Mouse (Mus musculus) kidney, adult 2 months (tissue): Measurements from ENCODE around the gene Ilkap. TPM values are rescaled to one million over a fixed set of nuclear protein-coding genes. Genes with fewer than 3 reads are reported as not detected.

Experiments
- DNase-seq: peaks from one replicate; pipeline ENCODE4 v3.0.0; 2021
- H3K27ac ChIP-seq: fragments of 200-500 bp; 2 replicates; pipeline ENCODE4 v1.5.1; 2012; ENCODE audit warnings: low read depth, low read length, control low read depth, inconsistent platforms; ENCODE audit not compliant: insufficient read depth
- H3K27me3 ChIP-seq: fragments of 200-500 bp; replicated peaks from 2 replicates; pipeline ENCODE4 v1.6.1; 2012; ENCODE audit warnings: mild to moderate bottlenecking, moderate library complexity, low read length, inconsistent platforms; ENCODE audit not compliant: control insufficient read depth, insufficient read depth
- H3K36me3 ChIP-seq: fragments of 200-500 bp; 2 replicates; pipeline ENCODE4 v1.6.1; 2012; ENCODE audit warnings: mild to moderate bottlenecking, moderate library complexity, low read length, inconsistent platforms; ENCODE audit not compliant: control insufficient read depth, insufficient read depth
- H3K4me1 ChIP-seq: fragments of 200-500 bp; 2 replicates; pipeline ENCODE4 v1.6.1; 2011; ENCODE audit warnings: low read length; ENCODE audit not compliant: control insufficient read depth, insufficient read depth
- H3K4me3 ChIP-seq: fragments of 200-500 bp; 2 replicates; pipeline ENCODE4 v1.5.1; 2011; ENCODE audit warnings: mild to moderate bottlenecking, low read depth, low read length, control low read depth; ENCODE audit not compliant: insufficient read depth
- CTCF ChIP-seq: fragments of 200-500 bp; conservative IDR thresholded peaks from 2 replicates; pipeline ENCODE4 v1.5.1; 2011; ENCODE audit warnings: low read depth, mild to moderate bottlenecking, control low read depth, low read length, moderate library complexity, mixed read lengths; ENCODE audit not compliant: insufficient read depth, insufficient read length
- POLR2A ChIP-seq: fragments of 200-500 bp; IDR thresholded peaks from one replicate; pipeline ENCODE4 v1.6.1; 2011; ENCODE audit warnings: low read depth, low read length, control low read depth
- WGBS: fragments of 180-500 bp; shearing (Covaris S2); methylation state at CpG from one replicate; pipeline ENCODE4 v1.1.7; 2018; 5-methylcytosine and 5-hydroxymethylcytosine counted together
- polyA plus RNA-seq: library from polyadenylated mRNA; depleted of rRNA; stranded (reverse); fragments of >200 nt; gene quantifications from 2 replicates; pipeline ENCODE4 v1.2.3, GENCODE M21; 2012

Gene Ilkap
- polyA plus RNA-seq, 1 experiment, result 47.9 TPM

DNA sequence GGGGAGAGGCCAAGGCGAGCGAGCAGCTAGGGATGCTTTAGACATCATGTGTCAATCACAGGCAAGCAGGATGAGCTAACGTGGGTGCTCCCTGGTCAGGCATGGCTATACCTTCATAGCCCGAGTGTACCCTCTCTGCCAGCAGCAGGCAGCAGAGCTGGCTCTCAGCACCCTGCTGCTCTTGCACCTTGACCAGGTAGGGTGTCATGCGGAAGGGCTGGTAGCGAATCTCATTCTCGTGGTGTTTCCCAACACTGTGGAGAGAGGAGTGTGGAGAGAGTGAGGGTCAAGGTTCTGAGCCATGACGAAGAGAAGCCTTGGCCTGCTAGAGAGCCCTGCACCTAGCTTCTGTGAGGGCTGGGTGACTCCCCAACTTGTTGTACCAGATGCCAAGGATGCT, 41.2 kb upstream of the Ilkap start:
- TF ChIP-seq POLR2A, result no peak
- peak; percentile 32; the same call in 1 of the 2 replicates for TF ChIP-seq CTCF
- peak; percentile 64 for DNase-seq
- 71% methylated on average over 8 of the region's 8 CpGs for WGBS
- Histone ChIP-seq H3K27ac (peak overlapping the region; percentile 13; the same call in 1 of the 2 replicates), H3K36me3 (no peaks in the 10 kb centered on the region), H3K4me1 (peaks cover 42% of the 10 kb centered on the region), H3K27me3 (no peaks in the 10 kb centered on the region), H3K4me3 (no peak overlapping the region)

DNA sequence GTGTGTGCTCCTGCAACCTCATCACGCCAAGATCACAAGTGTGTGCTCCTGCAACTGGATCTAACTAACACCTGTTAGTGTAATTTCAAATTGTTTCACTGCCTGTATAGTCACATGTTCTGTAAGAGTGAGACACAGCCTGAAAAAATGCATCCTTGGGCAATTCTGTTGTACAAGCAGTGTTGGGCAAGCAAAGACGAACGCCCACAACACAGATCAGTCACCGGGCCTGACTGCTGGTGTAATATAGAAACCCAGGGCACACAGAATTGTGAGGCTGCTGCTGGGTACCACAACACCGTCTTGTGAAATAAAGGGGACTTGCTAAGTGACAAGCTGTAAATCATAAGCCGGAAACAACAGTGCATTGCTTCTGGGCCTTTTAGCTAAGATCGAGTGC, 39.0 kb upstream of the Ilkap start:
- no peak for DNase-seq
- Histone ChIP-seq H3K27ac (peak overlapping the region; percentile 28), H3K4me3 (no peak overlapping the region), H3K27me3 (no peaks in the 10 kb centered on the region), H3K36me3 (peaks cover 2% of the 10 kb centered on the region; the same call in 1 of the 2 replicates), H3K4me1 (peaks cover 37% of the 10 kb centered on the region)
- WGBS, result 67% methylated on average over 7 of the region's 7 CpGs
- TF ChIP-seq POLR2A (no peak), CTCF (no peak)

DNA sequence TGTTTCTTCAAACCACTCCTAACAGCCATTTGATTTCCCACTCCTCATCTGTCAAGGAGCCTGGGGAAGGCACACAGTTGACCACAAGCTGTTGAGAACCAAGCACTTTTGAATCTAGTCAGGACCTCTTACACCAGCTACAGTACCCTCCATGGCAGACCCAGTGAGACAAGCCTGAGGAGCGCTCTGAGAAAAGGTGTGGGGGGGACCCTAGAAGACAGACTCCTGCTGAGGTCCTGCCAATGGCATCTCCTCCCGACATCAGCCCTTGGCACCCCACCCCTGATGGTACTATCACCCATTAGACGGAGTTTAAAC, 38.4 kb upstream of the Ilkap start:
- DNase-seq, result no peak
- peak overlapping the region; percentile 91 for H3K27ac ChIP-seq
- peaks cover 4% of the 10 kb centered on the region; the same call in 1 of the 2 replicates for H3K36me3 ChIP-seq
- WGBS, result 89% methylated on average over 3 of the region's 3 CpGs
- peaks cover 37% of the 10 kb centered on the region for H3K4me1 ChIP-seq
- no peaks in the 10 kb centered on the region for H3K27me3 ChIP-seq
- no peak overlapping the region for H3K4me3 ChIP-seq
- no peak for TF ChIP-seq CTCF
- TF ChIP-seq POLR2A, result no peak

DNA sequence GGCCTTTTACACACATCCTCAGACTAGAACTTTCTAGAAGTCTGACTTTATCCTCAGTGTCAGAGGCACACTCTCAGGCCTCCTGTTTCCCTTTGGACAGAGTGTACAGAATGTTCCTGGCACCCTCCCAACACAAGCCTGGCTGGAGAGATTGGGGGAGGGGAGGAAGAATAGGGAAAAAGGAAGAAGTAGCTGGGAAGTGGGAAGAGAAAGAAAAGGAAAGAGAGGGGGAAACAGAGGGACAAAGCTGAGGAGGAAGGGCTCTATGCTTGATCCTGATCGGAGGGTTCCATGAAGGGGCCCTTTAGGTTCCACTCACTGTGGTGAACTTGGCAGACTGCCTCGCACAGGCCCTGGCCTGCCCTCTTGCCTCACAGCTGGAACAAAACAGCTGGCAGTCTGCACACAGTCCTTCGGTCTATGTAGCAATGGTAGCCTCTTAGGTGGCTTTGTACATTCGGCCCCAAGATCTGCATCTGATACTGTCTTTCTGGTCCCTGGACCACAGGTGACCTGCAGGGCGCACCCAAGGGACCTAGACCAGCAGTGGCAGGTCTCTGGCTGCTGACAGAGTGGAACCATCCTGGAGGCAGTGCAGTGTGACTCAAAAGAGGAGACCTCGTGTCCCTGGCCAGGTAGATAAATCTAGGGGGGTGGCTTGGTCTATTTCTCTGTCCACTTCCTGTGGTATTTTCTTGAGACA, 37.9 kb upstream of the Ilkap start:
- peak overlapping the region; percentile 91 for H3K27ac ChIP-seq
- peaks cover 33% of the 10 kb centered on the region for H3K4me1 ChIP-seq
- WGBS, result 24% methylated on average over 6 of the region's 6 CpGs
- no peak for TF ChIP-seq POLR2A
- no peak for TF ChIP-seq CTCF
- DNase-seq, result peak; percentile 97
- H3K27me3 ChIP-seq, result no peaks in the 10 kb centered on the region
- peaks cover 4% of the 10 kb centered on the region; the same call in 1 of the 2 replicates for H3K36me3 ChIP-seq
- H3K4me3 ChIP-seq, result no peak overlapping the region

DNA sequence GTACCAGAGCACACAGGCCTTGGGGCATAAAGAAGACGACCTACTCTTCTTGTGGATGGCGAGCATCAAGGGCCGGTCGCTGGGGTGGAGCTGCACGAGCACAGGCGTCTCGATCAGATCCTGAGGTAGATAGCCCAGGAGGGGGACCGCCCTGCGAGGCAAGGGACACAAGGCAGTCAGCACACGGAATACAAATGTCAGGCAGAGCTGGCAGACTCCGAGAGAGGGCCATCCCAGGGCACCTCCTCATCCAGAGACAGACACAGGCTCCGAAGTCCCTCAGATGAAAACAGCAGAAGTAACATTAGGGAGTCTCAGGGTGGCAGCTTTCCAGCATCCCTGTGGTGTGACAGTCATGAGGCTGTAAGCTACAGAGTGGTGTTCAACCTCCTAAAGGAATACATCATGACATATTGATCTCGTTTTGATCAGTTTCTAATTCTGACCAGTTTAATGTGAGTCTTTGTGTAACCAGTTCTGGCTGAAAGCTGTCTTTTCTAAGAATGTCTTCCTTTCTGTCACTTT, 37.1 kb upstream of the Ilkap start:
- Histone ChIP-seq H3K27me3 (no peaks in the 10 kb centered on the region), H3K4me1 (peaks cover 33% of the 10 kb centered on the region), H3K4me3 (no peak overlapping the region), H3K27ac (peak overlapping the region; percentile 91), H3K36me3 (peaks cover 4% of the 10 kb centered on the region; the same call in 1 of the 2 replicates)
- TF ChIP-seq CTCF (no peak), POLR2A (no peak)
- 78% methylated on average over 13 of the region's 13 CpGs for WGBS
- DNase-seq, result no peak

DNA sequence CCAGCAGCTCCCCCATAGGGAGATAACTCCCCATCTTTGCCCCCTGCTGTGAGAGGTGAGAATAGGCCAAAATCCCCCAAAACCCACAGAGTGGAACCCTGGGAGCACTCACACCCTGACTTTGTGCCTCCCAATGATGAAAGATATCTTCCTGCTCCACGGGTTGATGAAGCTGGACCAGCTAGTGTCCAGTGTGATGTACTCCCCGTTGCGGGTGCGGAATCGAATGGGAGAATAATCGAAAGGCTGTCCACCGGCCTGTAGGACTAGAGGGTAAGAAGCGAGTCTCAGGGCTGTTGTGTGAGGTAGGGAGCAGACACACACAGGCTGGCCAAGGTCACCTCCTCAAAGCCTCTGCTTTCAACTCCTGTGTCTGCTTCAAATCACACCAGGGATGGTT, 36.3 kb upstream of the Ilkap start:
- WGBS, result 97% methylated on average over 8 of the region's 8 CpGs
- H3K27ac ChIP-seq, result peak overlapping the region; percentile 91

DNA sequence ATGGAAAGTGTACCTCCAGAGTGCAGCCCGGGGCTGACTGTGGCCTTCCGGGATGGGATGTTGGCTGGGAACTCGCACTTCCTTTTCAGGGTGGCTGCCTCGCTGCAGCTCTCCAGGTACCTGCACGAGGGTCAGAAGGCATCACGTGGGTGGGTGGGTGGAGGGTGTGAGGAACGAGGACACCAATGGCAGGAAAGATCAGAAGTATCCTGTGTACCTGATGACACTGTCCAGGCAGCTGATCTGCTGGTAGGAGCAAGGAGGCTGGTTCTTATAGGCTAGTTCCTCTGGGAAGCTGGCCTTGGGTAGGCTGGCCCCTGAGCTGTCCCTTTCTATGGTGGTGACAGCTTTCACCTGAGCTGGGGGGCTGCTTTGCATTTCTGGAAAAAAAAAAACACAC, 32.1 kb upstream of the Ilkap start:
- WGBS, result 78% methylated on average over 7 of the region's 7 CpGs
- H3K36me3 ChIP-seq, result peaks cover 6% of the 10 kb centered on the region
- H3K27me3 ChIP-seq, result no peaks in the 10 kb centered on the region
- no peak overlapping the region for H3K4me3 ChIP-seq
- no peak for DNase-seq
- H3K4me1 ChIP-seq, result peaks cover 6% of the 10 kb centered on the region
- TF ChIP-seq POLR2A (no peak), CTCF (no peak)
- no peak overlapping the region for H3K27ac ChIP-seq

More for the DNA sequence above, 36.3 kb upstream of the Ilkap start:
- Histone ChIP-seq H3K4me1 (peaks cover 28% of the 10 kb centered on the region), H3K4me3 (no peak overlapping the region), H3K27me3 (no peaks in the 10 kb centered on the region), H3K36me3 (peaks cover 4% of the 10 kb centered on the region; the same call in 1 of the 2 replicates)
- no peak for DNase-seq
- TF ChIP-seq POLR2A, result no peak
